Mouse (Mus musculus): ENCODE data around the gene Ttc23.

Ttc23 gene

GRCm38 (mm10) chr7:67728809-67729208 is 81.6 kb downstream of the Ttc23 start:
- in situ Hi-C loops (cut with MboI; ENCODE audit: unreplicated experiment in 2 of 2), result no loop called here

- in situ Hi-C loops (cut with MboI; ENCODE audit: unreplicated experiment in 2 of 2), result no loop called here
Measured at GRCm38 (mm10) chr7:67730431-67731110, 83.4 kb downstream of the Ttc23 start.

GRCm38 (mm10) chr7:67732276-67732675 is 85.1 kb downstream of the Ttc23 start:
- in situ Hi-C loops (cut with MboI; ENCODE audit: unreplicated experiment in 2 of 2), result no loop called here

GRCm38 (mm10) chr7:67740382-67740781 is 93.2 kb downstream of the Ttc23 start:
- in situ Hi-C loops (cut with MboI; ENCODE audit: unreplicated experiment in 2 of 2), result no loop called here

GRCm38 (mm10) chr7:67740796-67741195 is 93.6 kb downstream of the Ttc23 start:
- in situ Hi-C loops (cut with MboI; ENCODE audit: unreplicated experiment in 2 of 2), result no loop called here

- in situ Hi-C loops (cut with MboI; ENCODE audit: unreplicated experiment in 2 of 2), result no loop called here
Measured at GRCm38 (mm10) chr7:67741706-67742105, 94.5 kb downstream of the Ttc23 start.

GRCm38 (mm10) chr7:67747731-67748305 is 100.6 kb downstream of the Ttc23 start:
- in situ Hi-C loops (cut with MboI; ENCODE audit: unreplicated experiment in 2 of 2), result no loop called here

- in situ Hi-C loops (cut with MboI; ENCODE audit: unreplicated experiment in 2 of 2), result no loop called here
Measured at GRCm38 (mm10) chr7:67749441-67750239, 102.4 kb downstream of the Ttc23 start.

- in situ Hi-C loops (cut with MboI; ENCODE audit: unreplicated experiment in 2 of 2), result no loop called here
Measured at GRCm38 (mm10) chr7:67754606-67755005, 107.4 kb downstream of the Ttc23 start.

GRCm38 (mm10) chr7:67755366-67755765 is 108.2 kb downstream of the Ttc23 start:
- in situ Hi-C loops (cut with MboI; ENCODE audit: unreplicated experiment in 2 of 2), result no loop called here

GRCm38 (mm10) chr7:67756636-67757035 is 109.4 kb downstream of the Ttc23 start:
- in situ Hi-C loops (cut with MboI; ENCODE audit: unreplicated experiment in 2 of 2), result no loop called here

- in situ Hi-C loops (cut with MboI; ENCODE audit: unreplicated experiment in 2 of 2), result no loop called here
Measured at GRCm38 (mm10) chr7:67758506-67758857, 111.3 kb downstream of the Ttc23 start.

- in situ Hi-C loops (cut with MboI; ENCODE audit: unreplicated experiment in 2 of 2), result no loop called here
Measured at GRCm38 (mm10) chr7:67758858-67759628, 111.8 kb downstream of the Ttc23 start.

- in situ Hi-C loops (cut with MboI; ENCODE audit: unreplicated experiment in 2 of 2), result no loop called here
Measured at GRCm38 (mm10) chr7:67759629-67759995, 112.4 kb downstream of the Ttc23 start, which contains the start of gene Synm. Gene Synm, minus strand, starts transcription at chr7:67759742.

- in situ Hi-C loops (cut with MboI; ENCODE audit: unreplicated experiment in 2 of 2), result no loop called here
Measured at GRCm38 (mm10) chr7:67763625-67764024, 116.4 kb downstream of the Ttc23 start.

GRCm38 (mm10) chr7:67768125-67768524 is 120.9 kb downstream of the Ttc23 start:
- in situ Hi-C loops (cut with MboI; ENCODE audit: unreplicated experiment in 2 of 2), result no loop called here

GRCm38 (mm10) chr7:67769487-67769886 is 122.3 kb downstream of the Ttc23 start:
- in situ Hi-C loops (cut with MboI; ENCODE audit: unreplicated experiment in 2 of 2), result no loop called here

- in situ Hi-C loops (cut with MboI; ENCODE audit: unreplicated experiment in 2 of 2), result no loop called here
Measured at GRCm38 (mm10) chr7:67772231-67772630, 125.0 kb downstream of the Ttc23 start.

GRCm38 (mm10) chr7:67775623-67776022 is 128.4 kb downstream of the Ttc23 start:
- in situ Hi-C loops (cut with MboI; ENCODE audit: unreplicated experiment in 2 of 2), result no loop called here

- in situ Hi-C loops (cut with MboI; ENCODE audit: unreplicated experiment in 2 of 2), result no loop called here
Measured at GRCm38 (mm10) chr7:67776636-67777305, 129.6 kb downstream of the Ttc23 start.

Data from v-Abl transformed pro-B cells (cell line).